Mouse (Mus musculus) erythroblast, embryonic 14.5 days (primary cell): ENCODE measurements around the gene Sap30. TPM values are rescaled to one million over a fixed set of nuclear protein-coding genes. Genes with fewer than 3 reads are reported as not detected.

ENCODE experiments used
- H3K27me3 ChIP-seq: 2 replicates; pipeline ENCODE4 v1.6.1; 2012; ENCODE audit warnings: inconsistent platforms; ENCODE audit not compliant: control insufficient read depth
- H3K36me3 ChIP-seq: 2 replicates; pipeline ENCODE4 v1.6.1; 2012; ENCODE audit warnings: mild to moderate bottlenecking, inconsistent platforms; ENCODE audit not compliant: control insufficient read depth
- H3K4me1 ChIP-seq: 2 replicates; pipeline ENCODE4 v1.6.1; 2012; ENCODE audit warnings: inconsistent platforms; ENCODE audit not compliant: control insufficient read depth
- H3K4me3 ChIP-seq: replicated peaks from 2 replicates; pipeline ENCODE3; 2012; ENCODE audit warnings: moderate library complexity, mild to moderate bottlenecking, inconsistent platforms
- H3K9me3 ChIP-seq: 2 replicates; pipeline ENCODE4 v1.6.1; 2012; ENCODE audit warnings: low read length, inconsistent platforms, mixed read lengths; ENCODE audit not compliant: control insufficient read depth
- GATA1 ChIP-seq: IDR thresholded peaks from 2 replicates; pipeline ENCODE4 v1.6.1; 2012; ENCODE audit warnings: low read length, inconsistent platforms, mixed read lengths
- TAL1 ChIP-seq: IDR thresholded peaks from 3 replicates; pipeline ENCODE4 v1.6.1; 2012; ENCODE audit warnings: low read length, inconsistent platforms, mixed read lengths
- polyA plus RNA-seq: library from polyadenylated mRNA; stranded (reverse); fragments of >175 nt; gene quantifications from 2 replicates; pipeline ENCODE4 v1.2.3, GENCODE M21; 2012

Gene Sap30
- 2.0 TPM in 2 replicates for polyA plus RNA-seq

DNA sequence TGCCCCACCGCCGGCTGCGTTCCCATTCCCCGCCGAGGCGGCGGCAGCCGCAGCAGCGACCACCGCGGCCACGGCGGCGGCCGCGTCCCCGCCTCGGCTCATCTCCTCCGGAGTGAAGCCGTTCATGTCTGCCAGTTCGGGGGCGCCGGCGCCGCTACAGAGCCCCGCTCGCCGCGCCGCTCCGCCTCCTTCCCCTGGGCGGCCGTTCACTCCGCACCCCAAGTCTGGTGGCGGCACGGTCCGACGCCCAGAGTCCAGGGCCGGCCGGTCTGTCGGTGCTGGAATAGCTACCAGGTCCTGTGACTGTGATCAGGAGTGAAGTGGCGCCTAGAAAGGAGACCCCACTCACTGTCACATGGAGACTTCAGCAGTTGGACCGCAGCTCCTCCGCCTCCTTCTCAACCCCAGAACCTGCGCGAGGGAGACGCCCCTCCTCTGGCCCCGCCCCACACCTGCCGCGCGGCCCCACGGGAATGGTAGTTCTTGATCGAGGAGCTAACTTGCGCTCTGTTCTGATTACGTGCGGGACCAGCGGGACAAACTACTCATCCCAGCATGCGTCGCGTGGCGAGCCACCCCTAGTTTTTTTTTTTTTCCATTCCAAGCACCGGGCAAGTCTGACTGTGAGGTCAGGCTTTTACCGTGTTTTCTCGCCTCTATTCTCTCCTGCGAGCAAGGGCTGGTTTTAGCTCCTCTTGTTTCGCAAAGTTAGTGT, at the start of gene Sap30:
Sap30 (minus strand) TSS at position 420 of the 715 bp plus-strand sequence.
- H3K36me3 ChIP-seq, result peaks cover 8% of the 10 kb centered on the region
- H3K4me3 ChIP-seq, result peak within 1 kb of the TSS; percentile 96
- H3K9me3 ChIP-seq, result no peaks in the 10 kb centered on the region
- TF ChIP-seq GATA1 (no peak), TAL1 (no peak)
- peaks cover 46% of the 10 kb centered on the region for H3K4me1 ChIP-seq
- no peaks in the 10 kb centered on the region for H3K27me3 ChIP-seq

DNA sequence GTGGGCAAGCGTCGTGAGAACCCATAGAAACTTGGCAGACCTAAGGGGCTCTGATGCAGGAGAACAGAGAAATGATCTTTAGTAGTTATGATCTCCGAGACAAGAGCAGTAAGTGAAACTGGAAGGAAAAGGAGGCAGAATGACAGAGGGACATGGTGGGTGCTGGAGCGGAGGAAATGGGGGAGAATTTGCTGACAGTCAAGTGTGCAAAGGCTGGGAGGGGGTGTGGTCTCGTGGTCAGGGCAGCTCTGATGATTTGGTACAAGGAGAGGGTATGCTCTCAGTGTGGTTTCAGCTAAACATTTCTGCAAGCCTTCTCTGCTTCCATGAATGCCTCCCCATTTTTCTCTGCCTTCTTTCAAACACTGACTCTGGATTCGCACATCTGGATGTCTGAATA, 48.5 kb upstream of the Sap30 start:
- Histone ChIP-seq H3K27me3 (no peaks in the 10 kb centered on the region), H3K4me1 (no peaks in the 10 kb centered on the region), H3K9me3 (no peaks in the 10 kb centered on the region), H3K36me3 (peaks cover 4% of the 10 kb centered on the region), H3K4me3 (no peak overlapping the region)
- TF ChIP-seq GATA1, result no peak
- no peak for TF ChIP-seq TAL1

DNA sequence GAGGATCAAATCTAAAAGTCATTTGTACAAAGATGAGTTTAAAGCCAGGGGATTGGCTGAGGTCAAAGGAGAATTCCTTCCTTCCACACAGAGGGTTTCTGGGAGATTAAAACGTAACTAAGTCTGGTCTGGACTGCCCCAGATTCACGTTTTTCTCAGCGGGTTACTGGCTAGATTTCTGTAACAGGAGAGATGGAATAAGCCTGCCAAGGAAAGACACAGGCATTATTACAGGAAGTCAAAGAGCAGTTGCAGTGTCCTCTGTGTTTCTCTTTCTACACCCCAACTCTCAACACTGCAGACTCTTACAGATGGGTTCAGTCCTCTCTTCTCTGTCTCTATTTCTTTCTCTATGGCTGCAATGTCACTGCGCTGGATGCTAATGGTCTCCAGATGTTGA, 46.8 kb upstream of the Sap30 start:
- Histone ChIP-seq H3K4me1 (no peaks in the 10 kb centered on the region), H3K4me3 (no peak overlapping the region), H3K27me3 (no peaks in the 10 kb centered on the region), H3K9me3 (no peaks in the 10 kb centered on the region), H3K36me3 (peaks cover 4% of the 10 kb centered on the region)
- TF ChIP-seq TAL1, result no peak
- TF ChIP-seq GATA1, result no peak

DNA sequence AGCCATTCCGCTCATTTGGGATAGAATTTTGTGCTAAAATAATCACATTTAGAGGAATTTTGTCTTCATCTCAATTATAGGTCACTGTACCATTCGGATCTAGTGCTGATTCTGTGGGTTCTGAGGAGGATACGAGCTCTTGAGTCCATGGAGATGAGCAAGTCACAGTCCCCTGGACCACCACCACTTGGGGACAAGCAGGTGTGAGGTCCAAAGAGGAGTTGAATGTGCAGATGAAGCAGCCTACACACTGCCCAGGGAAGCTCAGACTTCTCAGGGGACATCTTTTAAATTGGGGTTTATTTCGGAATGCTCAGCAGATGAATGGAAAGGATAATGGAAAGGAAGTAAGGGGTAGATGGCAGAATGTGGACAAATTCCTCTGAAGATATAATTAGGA, 45.4 kb upstream of the Sap30 start:
- no peak overlapping the region for H3K4me3 ChIP-seq
- H3K27me3 ChIP-seq, result no peaks in the 10 kb centered on the region
- H3K36me3 ChIP-seq, result peaks cover 4% of the 10 kb centered on the region
- no peak for TF ChIP-seq TAL1
- TF ChIP-seq GATA1, result no peak
- H3K9me3 ChIP-seq, result no peaks in the 10 kb centered on the region
- no peaks in the 10 kb centered on the region for H3K4me1 ChIP-seq

DNA sequence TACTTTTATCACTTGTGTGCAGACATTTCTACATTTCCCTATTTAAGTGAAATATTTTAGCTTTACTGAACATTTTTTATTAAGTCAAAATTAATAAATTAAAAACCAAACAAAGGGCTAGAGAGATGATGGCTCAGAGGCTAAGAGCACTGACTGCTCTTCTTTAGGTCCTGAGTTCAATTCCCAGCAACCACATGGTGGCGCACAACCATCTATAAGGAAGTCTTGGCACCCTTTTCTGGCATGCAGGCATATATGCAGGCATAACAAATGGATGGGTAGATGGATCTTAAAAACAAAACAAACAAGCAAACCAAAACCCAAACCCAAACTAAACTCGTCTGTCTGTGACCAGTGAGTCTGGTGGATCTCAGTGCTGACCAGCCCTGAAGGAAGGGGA, 44.6 kb upstream of the Sap30 start:
- H3K4me1 ChIP-seq, result no peaks in the 10 kb centered on the region
- H3K9me3 ChIP-seq, result no peaks in the 10 kb centered on the region
- H3K4me3 ChIP-seq, result no peak overlapping the region
- H3K36me3 ChIP-seq, result peaks cover 4% of the 10 kb centered on the region
- TF ChIP-seq GATA1, result no peak
- TF ChIP-seq TAL1, result no peak
- no peaks in the 10 kb centered on the region for H3K27me3 ChIP-seq

DNA sequence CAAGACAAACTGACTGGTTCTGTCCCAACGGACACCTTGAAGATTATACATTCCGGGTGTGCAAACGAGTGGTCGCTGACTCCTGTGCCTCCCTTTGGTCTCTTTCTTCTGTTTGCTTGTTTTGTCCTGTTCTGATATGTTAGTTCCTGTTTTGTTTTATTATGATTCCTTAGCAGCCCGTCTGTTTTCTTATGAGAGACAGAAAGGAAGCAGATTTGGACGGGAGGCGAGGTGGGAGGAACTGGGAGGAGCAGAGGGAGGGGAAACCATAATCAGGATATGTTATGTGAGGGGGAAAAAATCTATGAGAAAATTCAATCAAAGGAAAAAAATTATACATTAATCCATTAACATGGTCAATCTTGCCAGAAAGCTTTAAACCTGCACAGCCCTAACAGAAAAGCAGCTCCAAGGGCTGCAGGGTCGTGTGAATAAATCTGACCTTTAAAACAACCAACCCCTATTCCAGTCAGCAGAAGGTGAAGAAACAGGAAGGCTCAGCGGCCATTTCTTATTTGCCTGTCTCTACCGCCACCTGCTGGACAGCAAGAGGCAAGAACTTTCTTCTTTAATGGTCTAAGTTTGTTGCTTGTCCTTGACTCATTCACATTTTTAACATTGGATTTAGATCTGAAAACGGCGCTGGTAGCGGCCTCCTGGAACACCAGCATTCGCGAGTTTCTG, 43.1 kb upstream of the Sap30 start:
- Histone ChIP-seq H3K27me3 (no peaks in the 10 kb centered on the region), H3K9me3 (no peaks in the 10 kb centered on the region), H3K4me3 (no peak overlapping the region), H3K36me3 (no peaks in the 10 kb centered on the region; the same call in none of the 2 replicates), H3K4me1 (no peaks in the 10 kb centered on the region)
- TF ChIP-seq TAL1 (no peak), GATA1 (no peak)

DNA sequence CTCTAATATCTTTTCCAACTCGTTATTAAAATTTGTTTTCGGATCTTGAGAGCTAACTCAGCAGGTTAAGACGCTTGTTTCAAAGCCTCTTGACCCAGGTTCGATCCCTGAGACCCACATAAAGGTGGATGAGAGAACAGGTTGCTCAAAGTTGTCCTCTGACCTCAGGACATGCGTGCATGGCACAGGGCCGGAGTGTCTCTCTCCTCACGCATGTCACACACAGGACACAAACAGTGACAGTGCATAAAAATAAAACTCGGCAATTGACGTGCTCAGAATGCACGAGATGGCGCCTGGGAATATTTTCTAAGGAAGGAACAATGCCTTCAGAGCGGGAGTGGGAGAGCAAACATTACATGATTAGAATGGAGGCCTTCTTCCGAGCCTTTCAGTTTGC, 42.6 kb upstream of the Sap30 start:
- TF ChIP-seq GATA1 (no peak), TAL1 (no peak)
- Histone ChIP-seq H3K27me3 (no peaks in the 10 kb centered on the region), H3K4me3 (no peak overlapping the region), H3K36me3 (no peaks in the 10 kb centered on the region; the same call in none of the 2 replicates), H3K4me1 (no peaks in the 10 kb centered on the region), H3K9me3 (no peaks in the 10 kb centered on the region)

DNA sequence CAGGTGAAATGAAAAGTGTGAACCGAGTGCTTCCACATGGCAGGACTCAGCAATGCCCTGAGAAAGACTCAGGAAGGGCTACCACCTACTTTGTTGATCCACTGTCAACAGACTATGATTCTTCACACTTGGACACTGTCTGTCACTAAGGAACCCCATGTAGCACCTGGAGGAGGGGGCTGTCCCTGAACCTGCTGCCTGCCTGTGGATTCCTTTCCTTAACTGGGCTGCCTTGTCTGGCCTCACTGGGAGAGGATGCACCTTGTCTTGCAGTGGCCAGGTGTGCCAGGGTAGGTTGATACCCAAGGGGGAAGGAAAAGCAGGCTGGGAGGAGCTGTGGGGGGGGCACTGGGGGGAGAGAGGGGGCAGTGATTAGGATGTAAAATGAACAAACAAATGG, 40.4 kb upstream of the Sap30 start:
- no peaks in the 10 kb centered on the region; the same call in none of the 2 replicates for H3K36me3 ChIP-seq
- no peaks in the 10 kb centered on the region; the same call in 1 of the 2 replicates for H3K4me1 ChIP-seq
- H3K27me3 ChIP-seq, result no peaks in the 10 kb centered on the region
- H3K4me3 ChIP-seq, result no peak overlapping the region
- H3K9me3 ChIP-seq, result no peaks in the 10 kb centered on the region
- TF ChIP-seq GATA1 (no peak), TAL1 (no peak)

DNA sequence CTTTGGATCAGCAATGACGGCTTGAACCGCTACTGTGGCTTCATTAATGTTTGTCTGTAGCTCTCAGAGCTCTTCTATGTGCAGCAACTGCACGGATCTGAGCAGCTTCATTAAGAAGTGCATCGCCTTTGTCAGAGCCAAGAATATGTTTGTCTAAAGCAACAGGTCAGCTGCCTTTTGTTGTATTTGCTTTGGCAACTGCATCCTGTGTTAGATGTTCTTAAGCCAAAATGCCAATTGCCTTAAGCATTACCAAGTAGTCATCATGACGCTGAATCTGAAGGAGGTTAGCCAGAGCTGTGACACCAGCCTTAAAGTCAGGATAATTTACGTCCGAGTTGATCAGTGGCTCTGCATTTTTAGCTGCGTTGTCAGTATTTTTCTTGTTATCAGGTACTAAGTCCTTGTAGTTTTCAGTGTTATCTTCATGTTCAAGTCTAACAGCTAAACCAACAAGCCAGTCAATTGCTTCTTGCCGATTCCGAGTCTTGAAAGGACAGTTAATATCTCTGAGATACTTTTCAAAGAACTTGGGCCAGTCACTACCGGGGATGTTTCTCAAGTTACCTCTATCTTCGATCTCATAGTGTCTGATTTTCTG, 32.6 kb upstream of the Sap30 start:
- H3K36me3 ChIP-seq, result peaks cover 68% of the 10 kb centered on the region
- peaks cover 38% of the 10 kb centered on the region for H3K4me1 ChIP-seq
- no peak for TF ChIP-seq TAL1
- TF ChIP-seq GATA1, result no peak
- no peak overlapping the region for H3K4me3 ChIP-seq
- no peaks in the 10 kb centered on the region for H3K9me3 ChIP-seq
- no peaks in the 10 kb centered on the region for H3K27me3 ChIP-seq
